ENCODE assay signal across 12 mouse cellular contexts in the genomic region with DNA sequence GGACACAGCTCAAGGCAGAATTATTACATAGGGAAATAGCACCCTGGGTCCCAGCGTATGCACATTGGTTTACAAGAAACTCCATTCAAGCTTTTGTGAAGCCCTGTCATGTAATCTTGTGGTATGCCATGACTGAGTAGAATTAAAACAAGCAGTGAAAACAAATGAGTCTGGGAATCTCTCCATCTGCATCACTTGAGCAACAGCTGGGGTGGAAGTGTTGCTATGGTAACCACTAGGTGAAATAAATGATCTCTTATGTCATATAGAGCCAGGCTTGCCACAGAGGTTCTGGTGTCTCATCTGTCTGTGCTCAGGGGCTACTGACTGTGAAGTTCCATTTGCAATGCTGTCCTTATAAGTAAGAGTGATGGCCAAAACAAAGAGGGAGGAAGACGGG.
A peak's percentile ranks its signal among the peaks of the same experiment; 100 is the strongest.
DNase-seq lines count a peak whose midpoint lies in the region; ATAC-seq and TF ChIP-seq lines count a peak whose summit lies in the region.
"Had no signal": no experiment of that assay in that cellular context is flagged by ENCODE, and none has a peak within 500 bp of the region (broad histone marks: within the 10 kb centered on the region; RNA-seq: fewer than 3 reads in every experiment).

No protein-coding gene starts in this region.

- H3K9ac ChIP-seq in neural tube, embryonic 13.5 days = no peak overlapping the region
- H3K9ac ChIP-seq: embryonic facial prominence, embryonic 13.5 days; limb, embryonic 15.5 days had no signal

- H3K36me3 ChIP-seq in neural tube, embryonic 13.5 days = no peaks in the 10 kb centered on the region
- H3K36me3 ChIP-seq: embryonic facial prominence, embryonic 13.5 days; heart, embryonic 10.5 days; limb, embryonic 15.5 days had no signal

- H3K27me3 ChIP-seq in neural tube, embryonic 13.5 days = no peaks in the 10 kb centered on the region
- H3K27me3 ChIP-seq: embryonic facial prominence, embryonic 13.5 days; limb, embryonic 15.5 days had no signal

- H3K4me2 ChIP-seq in neural tube, embryonic 13.5 days = no peak overlapping the region
- H3K4me2 ChIP-seq: embryonic facial prominence, embryonic 13.5 days; limb, embryonic 15.5 days had no signal

- H3K4me1 ChIP-seq in neural tube, embryonic 13.5 days (replicated peaks) = peaks cover 11% of the 10 kb centered on the region
- no peaks in the 10 kb centered on the region for H3K4me1 ChIP-seq in lung, adult 2 months (ENCODE audit: control insufficient read depth, insufficient read depth, low read length)
- H3K4me1 ChIP-seq: embryonic facial prominence, embryonic 13.5 days; limb, embryonic 15.5 days had no signal

- peak overlapping the region; percentile 14; the same call in 1 of the 2 replicates for H3K27ac ChIP-seq in neural tube, embryonic 13.5 days (replicated peaks)
- H3K27ac ChIP-seq: embryonic facial prominence, embryonic 13.5 days; heart, embryonic 10.5 days; limb, embryonic 15.5 days had no signal

- peak; percentile 65 for ATAC-seq in neural tube, embryonic 13.5 days (ENCODE audit: low read depth)

- 41% methylated on average over 2 of the region's 2 CpGs for WGBS in neural tube, embryonic 13.5 days
- WGBS in lung, adult 2 months = 64% methylated on average over 2 of the region's 2 CpGs

- TF ChIP-seq POLR2A in lung, adult 2 months (IDR thresholded peaks at IDR 0.05; ENCODE audit: borderline replicate concordance, extremely low read depth, low read depth, low read length) = no peak

- H3K9me3 ChIP-seq in neural tube, embryonic 13.5 days = no peaks in the 10 kb centered on the region
- H3K9me3 ChIP-seq: embryonic facial prominence, embryonic 13.5 days; heart, embryonic 10.5 days; limb, embryonic 15.5 days had no signal

- peak; percentile 3 to 6 for DNase-seq in frontal cortex, postnatal 36 days (ENCODE audit: low spot score in 2 of 2)
- DNase-seq in frontal cortex, postnatal 25 days (ENCODE audit: low spot score in 2 of 2) = no peak
- peak; percentile 25 for DNase-seq in embryo, embryonic 11 days
- peak; percentile 11 to 35 for DNase-seq in layer of hippocampus, adult 8-10 months (ENCODE audit: low spot score in 2 of 2)
- DNase-seq in ovary, postnatal 10 days (ENCODE audit: low spot score) = no peak
- DNase-seq in lung, adult 2 months = no peak
- DNase-seq in cerebellum, postnatal 14 days = no peak
- DNase-seq: kidney, postnatal 14 days had no signal

- no peak for TF ChIP-seq CTCF in lung, adult 2 months (IDR thresholded peaks at IDR 0.05; ENCODE audit: insufficient read depth, low read length)

- no peak overlapping the region for H3K4me3 ChIP-seq in neural tube, embryonic 13.5 days
- no peak overlapping the region for H3K4me3 ChIP-seq in lung, adult 2 months (replicated peaks; ENCODE audit: extremely low read depth, low read depth, low read length)
- H3K4me3 ChIP-seq: embryonic facial prominence, embryonic 13.5 days; heart, embryonic 10.5 days; limb, embryonic 15.5 days had no signal

Comparison
In these comparisons a context has a peak if more than half of its experiments do, and no peak if none do; other contexts are left out.
1. DNase-seq: peak in frontal cortex, postnatal 36 days (2 of 2), embryo, embryonic 11 days (single experiment) and layer of hippocampus, adult 8-10 months (2 of 2); none in frontal cortex, postnatal 25 days (0 of 2), ovary, postnatal 10 days (single experiment), lung, adult 2 months (single experiment) and cerebellum, postnatal 14 days (0 of 2).